Mouse (Mus musculus): ENCODE measurements around the gene Sox5. TPM values are rescaled to one million over a fixed set of nuclear protein-coding genes. Genes with fewer than 3 reads are reported as not detected.

Gene Sox5
- total RNA-seq, 1 experiment from 2014 or later, result 0.67 TPM

DNA sequence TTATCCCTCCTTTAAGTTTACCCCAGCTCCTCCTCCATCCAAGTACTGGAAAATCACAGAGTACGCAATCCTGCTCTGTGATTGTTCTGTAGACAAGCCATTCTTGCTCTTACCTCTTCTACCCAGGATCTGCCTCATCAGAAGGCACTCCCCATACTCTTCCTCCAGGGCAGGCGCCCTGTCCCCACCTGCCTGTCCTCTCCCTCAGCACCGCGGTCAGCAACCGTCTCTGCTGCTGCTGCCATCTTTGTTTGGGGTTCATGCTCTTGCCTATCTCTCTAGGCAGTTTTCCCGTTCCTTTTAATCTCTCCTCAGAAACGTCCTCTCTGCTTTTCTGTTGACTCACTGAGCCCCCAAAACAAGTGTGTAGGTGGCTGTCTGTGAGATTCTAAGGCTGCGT, 236.2 kb downstream of the Sox5 start:
- no peak for ATAC-seq (replicated peaks; ENCODE audit: insufficient number of reproducible peaks, low FRiP score, low TSS enrichment, poor library complexity, severe bottlenecking)

DNA sequence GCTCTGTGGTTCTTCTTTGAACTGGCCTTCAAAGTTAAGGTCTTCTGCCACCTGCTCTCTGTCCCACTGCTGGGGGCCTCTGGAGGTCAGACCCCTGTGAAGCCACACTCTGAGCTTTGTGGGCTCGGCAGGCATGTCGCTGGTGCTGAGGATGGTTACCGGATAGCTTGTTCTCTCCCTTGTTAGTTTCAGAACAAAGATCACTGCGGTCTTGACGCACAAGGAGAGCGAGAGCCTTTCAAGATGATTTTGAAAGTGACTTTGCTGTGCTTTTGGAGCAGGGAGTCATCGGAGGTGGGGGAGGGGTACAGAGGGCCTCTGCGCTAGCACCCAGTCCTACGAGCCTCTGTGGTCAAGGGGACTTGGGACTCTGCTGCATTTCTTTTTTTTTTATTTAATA, 240.5 kb downstream of the Sox5 start:
- ATAC-seq (replicated peaks; ENCODE audit: insufficient number of reproducible peaks, low FRiP score, low TSS enrichment, poor library complexity, severe bottlenecking), result no peak

DNA sequence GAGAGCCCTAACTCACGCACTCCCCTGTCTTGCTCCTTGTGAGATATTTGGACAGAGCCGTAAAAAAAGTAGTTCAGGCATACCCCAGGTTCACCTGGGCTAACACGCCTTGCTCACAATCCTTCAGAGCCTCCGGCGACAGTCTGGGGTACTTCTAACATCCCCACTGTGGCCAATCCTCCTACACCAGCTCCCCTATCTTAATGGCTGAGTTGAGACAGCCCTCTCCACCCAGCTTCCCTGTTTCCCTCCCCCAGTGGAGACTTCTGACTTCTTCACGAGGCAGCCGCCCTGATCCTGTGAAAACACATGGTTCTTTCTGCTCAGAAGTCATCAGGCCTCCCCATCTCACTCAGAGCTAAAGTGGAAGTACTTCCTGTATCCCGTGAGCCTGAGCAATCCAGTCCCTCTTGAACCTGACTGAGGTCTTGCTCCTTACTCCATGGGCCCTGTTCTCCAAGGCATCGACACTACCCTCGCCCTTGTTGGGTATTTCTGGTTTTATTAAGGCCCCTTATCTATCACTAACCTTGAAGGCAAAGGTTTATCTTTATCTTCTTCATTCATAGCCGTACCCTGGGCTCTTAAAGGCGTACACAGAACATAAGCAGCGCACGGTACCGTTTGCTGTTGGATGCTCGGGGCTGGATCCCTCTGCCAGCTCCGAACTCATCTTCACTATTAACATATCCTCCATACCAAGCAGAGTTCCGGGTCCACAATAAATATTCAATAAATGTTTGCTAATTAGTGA, 242.2 kb downstream of the Sox5 start:
- no peak for ATAC-seq (replicated peaks; ENCODE audit: insufficient number of reproducible peaks, low FRiP score, low TSS enrichment, poor library complexity, severe bottlenecking)

DNA sequence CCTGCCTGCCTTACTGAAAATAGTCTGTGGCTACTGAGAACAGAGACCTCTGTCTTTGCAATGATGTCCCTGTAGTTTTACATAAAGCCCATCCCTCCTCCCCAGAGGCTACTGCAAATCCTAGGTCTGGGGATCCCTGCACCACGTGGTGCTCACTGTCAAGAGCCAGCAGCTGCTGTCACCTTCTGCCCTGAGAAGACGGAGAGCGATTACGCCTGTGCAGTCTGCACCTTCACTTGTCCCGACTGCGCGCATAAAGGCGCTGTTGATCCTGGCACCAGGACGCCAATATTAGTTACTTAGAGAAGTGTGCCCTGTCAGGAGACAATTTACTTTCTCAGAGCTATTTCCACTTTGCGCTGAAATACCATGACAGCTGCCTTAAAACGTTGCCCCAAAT, 258.3 kb downstream of the Sox5 start:
- no peak for ATAC-seq (replicated peaks; ENCODE audit: insufficient number of reproducible peaks, low FRiP score, low TSS enrichment, poor library complexity, severe bottlenecking)

DNA sequence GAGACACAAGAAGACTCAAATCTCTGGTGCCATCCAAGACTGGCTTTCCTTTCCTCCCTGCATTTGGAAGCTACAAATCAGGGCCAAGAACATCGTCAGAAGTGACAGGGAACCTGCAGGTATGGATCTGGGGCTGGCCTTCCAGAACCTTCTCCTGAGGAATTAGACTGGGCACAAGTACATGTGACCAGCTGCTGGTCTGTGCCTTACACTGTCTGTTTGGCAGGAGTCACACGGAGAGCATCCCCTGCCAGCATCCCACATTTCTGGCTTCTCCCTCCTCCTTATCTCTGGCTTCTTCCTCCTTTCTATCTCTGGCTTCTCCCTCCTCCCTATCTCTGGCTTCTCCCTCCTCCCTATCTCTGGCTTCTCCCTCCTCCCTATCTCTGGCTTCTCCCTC, 263.0 kb downstream of the Sox5 start:
- no peak for ATAC-seq (replicated peaks; ENCODE audit: insufficient number of reproducible peaks, low FRiP score, low TSS enrichment, poor library complexity, severe bottlenecking)

DNA sequence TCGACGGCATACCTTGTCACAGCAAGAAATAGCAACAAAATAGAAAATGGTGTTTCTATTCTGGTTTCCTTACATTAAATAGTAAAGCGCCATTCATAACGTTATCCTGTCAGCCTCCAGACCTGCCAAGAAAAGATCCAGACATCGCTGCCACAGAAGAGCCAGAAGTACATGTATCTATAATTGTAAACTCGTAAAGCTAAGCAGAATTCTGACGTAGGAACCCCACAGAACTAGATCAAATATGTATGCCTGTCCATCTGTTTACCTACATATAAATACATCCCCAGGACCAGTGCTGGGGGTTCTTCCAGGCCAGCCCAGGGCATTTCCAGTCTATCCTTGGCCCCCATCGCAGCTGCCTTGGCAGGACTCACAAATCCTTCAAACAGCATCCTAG, 265.9 kb downstream of the Sox5 start:
- ATAC-seq (replicated peaks; ENCODE audit: insufficient number of reproducible peaks, low FRiP score, low TSS enrichment, poor library complexity, severe bottlenecking), result no peak

DNA sequence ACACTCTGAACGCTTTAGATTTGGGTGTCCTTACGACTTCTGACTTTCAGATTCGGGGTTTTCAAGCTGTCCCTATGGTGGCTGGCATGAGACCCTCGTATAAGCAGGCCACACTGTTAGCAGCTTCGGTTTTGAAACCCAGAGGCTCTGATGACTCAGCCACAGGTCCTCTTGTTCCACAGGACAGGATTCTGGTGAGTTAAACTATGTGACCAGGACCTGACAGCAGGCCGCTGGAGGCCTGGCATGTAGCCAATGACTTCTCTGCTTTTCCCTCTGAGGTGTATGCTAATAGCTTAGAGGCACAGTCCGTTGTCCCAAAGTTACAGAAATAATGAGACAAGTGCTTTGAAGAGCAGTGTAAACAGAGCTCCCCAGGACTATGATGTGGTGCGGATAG, 268.0 kb downstream of the Sox5 start:
- no peak for ATAC-seq (replicated peaks; ENCODE audit: insufficient number of reproducible peaks, low FRiP score, low TSS enrichment, poor library complexity, severe bottlenecking)

DNA sequence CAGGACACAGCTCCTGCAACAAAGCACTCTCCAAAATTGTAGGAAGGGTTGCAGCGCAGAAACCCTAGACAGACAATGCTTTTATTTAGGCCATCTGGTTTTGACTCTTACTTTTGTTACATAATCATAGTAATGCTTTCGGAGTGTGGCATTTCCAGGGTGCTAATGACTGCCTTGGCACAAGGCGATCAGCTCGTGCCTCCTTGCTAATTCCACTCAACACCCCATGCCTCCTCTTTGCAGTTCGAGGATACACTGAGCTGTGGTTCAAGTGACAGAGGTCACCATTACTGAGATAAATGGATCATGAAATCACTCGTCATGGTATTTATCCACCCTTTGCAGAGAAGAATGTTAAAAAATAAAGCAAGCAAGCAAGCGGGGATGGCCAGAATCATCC, 269.9 kb downstream of the Sox5 start:
- ATAC-seq (replicated peaks; ENCODE audit: insufficient number of reproducible peaks, low FRiP score, low TSS enrichment, poor library complexity, severe bottlenecking), result no peak

DNA sequence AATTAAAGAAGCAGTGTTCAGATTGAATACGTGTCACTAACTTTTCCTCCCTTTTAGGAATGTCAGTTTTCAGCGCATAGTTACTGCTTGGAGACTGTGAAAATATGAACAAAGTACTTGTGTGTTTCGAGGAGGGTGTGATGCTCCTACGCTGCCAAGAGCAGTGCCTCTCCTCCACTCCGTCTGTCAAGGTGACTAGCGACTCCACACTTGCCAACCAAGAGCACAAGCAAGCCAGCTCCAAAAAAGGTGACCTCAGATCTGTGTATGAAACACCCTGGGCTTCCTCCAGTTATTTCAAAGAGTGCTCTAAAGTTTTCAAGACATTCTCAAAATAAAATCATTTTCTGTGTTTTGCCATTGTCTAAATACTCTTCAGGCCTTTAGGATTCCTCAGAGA, 271.6 kb downstream of the Sox5 start:
- ATAC-seq (replicated peaks; ENCODE audit: insufficient number of reproducible peaks, low FRiP score, low TSS enrichment, poor library complexity, severe bottlenecking), result no peak

DNA sequence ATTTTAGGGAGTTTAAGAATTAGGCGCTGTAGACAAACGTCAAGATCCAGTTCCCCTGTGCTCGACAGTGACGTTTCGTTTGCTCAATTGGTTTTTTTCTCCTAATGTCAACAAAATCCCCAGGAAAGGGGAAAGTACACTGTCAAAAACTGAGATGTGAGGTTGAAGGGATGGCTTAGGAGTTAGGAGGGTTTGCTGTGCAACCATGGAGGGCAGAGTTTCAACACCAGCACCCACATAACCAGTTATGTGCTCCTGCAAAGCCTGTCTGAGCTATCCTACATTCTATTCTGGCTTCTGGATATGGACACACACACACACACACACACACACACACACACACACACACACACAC, 277.6 kb downstream of the Sox5 start:
- ATAC-seq (replicated peaks; ENCODE audit: insufficient number of reproducible peaks, low FRiP score, low TSS enrichment, poor library complexity, severe bottlenecking), result no peak

DNA sequence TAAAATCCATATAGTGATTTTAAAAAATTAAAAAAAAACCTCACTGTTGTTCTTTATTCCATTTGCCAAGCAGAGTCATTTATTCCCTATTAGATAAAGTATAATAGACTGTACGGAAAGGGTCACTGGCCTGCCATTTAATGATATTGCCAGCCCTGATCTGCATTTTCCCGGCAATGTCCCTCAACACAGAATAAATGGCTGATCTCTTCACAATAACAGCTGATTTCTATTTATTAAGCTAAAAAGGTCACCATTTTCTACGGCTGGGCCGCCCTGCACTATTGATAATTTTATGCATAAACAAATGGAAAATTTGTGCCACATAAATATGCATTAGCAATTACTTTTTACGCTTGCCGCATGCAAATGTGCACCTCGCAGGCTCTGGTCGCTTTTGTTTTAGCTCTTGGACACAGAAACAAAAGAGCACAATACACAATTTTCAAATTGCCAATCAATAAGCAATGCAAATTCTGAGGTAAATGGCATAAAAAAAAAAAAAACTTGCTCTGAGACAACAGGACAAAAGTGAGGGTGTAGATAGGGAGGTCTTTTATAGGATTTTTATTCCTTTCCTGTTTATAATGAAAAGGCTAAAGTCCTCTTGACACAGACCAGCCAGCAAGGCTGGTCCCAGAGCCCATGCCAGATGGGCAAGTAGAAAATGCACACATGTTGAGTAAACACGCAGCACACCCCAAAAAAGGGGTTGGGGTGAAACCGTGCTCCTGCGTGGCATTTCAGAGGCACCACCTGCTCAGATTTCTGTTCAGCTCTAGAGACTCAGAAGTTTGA, 278.2 kb downstream of the Sox5 start:
- ATAC-seq (replicated peaks; ENCODE audit: insufficient number of reproducible peaks, low FRiP score, low TSS enrichment, poor library complexity, severe bottlenecking), result no peak

DNA sequence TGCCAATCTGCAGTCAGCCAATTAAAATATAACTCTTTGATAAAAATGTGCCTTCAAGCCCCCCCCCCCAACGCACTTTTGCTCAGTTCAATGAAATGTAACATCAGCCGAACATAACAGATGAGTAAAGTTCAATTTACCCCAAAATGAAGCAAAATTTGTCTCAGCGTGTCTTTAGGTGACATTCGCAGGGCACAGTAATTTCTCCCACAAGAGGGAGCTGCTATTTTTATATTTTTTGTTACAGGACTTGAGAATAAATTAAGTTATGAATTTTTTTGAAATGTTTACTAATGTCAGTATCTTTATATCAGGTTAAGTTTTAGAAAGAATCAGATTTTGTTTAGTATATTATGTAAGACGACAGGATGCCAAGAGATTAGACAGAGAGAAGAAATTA, 280.3 kb downstream of the Sox5 start:
- no peak for ATAC-seq (replicated peaks; ENCODE audit: insufficient number of reproducible peaks, low FRiP score, low TSS enrichment, poor library complexity, severe bottlenecking)

DNA sequence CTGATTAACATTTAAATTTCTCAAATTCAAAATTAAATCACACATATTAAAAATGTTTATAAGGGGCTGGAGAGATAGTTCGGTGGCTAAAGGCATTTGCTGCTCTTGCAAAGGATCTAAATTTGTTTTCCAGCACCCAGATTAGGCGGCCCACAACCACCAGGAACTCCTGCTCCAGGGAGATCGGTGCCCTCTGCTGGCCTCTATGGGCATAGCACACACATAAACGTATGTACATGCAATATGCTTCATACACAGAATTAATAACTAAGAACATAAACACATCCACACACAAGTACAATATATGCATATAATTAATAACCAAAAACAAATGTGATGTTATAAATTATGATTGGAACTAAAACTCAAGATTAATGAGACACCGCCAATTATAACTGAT, 283.6 kb downstream of the Sox5 start:
- ATAC-seq (replicated peaks; ENCODE audit: insufficient number of reproducible peaks, low FRiP score, low TSS enrichment, poor library complexity, severe bottlenecking), result no peak

DNA sequence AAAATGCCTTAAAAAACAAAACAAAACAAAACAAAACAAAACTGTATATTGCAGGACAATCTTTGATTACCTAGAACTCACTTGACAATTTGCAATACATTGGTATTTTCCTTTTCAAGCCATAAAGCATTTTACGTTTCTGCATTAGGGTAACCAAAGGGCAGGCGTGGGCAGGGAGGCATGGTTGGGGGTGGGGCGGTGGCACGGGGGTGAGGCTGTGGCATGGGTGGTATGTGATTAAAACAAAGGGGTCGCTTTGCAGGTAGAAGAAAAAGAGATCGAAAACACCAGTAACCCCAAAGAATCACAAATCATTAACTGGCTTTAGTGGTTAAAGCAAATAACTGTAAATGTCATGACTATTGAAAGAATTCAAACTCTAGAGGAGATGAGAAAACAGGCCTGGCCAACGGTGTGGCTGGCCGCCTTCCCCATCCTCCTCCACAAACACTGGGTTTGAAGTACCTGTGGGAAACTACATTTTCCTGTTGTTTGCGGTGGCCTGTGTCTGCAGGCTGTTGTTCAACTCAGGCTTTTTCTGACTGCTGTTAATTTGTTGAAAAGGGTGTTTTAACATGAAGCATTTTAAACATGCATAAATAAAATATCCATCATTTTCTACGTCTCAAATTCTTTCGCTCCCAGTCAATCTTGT, 289.9 kb downstream of the Sox5 start:
- no peak for ATAC-seq (replicated peaks; ENCODE audit: insufficient number of reproducible peaks, low FRiP score, low TSS enrichment, poor library complexity, severe bottlenecking)

DNA sequence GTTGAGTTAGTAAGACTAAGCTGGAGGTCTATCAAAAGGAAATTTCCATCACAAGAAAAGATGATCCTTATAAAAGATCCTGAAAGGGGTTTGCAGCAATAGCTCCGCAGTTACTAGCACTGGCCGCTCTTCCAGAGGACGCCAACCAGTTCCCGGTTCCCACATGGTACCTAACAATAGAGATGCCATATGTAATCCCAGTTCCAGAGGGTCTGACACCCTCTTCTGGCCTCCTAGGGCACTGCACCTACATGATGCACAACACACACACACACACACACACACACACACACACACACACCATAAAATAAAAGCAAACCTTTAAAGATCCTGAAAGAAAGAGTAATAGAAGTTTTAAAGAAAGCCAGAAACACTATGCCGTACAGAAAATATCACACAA, 290.9 kb downstream of the Sox5 start:
- ATAC-seq (replicated peaks; ENCODE audit: insufficient number of reproducible peaks, low FRiP score, low TSS enrichment, poor library complexity, severe bottlenecking), result no peak

DNA sequence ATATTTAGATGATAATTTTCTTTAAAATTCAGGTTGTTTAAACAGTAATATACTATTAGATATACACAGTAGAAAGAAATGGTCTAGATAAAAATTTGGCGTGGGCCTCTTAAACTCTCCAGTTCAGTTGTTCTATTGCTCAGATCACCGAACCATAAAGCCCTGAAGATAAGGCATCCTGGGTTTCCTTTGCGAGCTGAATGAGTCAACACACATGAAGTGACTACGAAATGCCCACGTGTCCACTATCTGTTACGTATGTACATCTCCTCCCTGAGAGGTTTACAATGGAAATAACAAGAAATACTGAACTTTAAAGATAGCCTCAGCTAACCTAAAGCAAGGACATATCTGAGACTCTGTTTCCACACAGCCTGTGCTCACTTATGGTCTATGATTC, 296.2 kb downstream of the Sox5 start:
- ATAC-seq (replicated peaks; ENCODE audit: insufficient number of reproducible peaks, low FRiP score, low TSS enrichment, poor library complexity, severe bottlenecking), result no peak

DNA sequence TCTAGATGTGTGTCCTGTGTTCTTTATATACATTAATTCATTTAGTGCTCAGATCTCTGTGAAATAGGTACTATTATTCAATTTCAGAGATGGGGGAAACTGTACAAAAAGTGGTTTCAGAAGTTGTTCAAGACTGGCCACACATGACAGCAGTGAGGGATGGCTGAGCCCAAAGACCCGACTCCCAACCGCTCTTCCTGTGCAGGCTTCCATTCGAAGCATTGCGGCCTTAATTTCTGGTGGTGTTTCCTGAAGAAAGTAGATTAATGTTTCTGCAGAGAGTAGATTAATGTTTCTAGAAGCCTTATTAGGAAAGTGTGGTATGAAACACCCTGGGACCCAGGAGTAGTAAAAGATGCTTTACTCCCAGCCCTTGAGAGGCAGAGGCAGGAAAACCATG, 298.6 kb downstream of the Sox5 start:
- ATAC-seq (replicated peaks; ENCODE audit: insufficient number of reproducible peaks, low FRiP score, low TSS enrichment, poor library complexity, severe bottlenecking), result no peak

DNA sequence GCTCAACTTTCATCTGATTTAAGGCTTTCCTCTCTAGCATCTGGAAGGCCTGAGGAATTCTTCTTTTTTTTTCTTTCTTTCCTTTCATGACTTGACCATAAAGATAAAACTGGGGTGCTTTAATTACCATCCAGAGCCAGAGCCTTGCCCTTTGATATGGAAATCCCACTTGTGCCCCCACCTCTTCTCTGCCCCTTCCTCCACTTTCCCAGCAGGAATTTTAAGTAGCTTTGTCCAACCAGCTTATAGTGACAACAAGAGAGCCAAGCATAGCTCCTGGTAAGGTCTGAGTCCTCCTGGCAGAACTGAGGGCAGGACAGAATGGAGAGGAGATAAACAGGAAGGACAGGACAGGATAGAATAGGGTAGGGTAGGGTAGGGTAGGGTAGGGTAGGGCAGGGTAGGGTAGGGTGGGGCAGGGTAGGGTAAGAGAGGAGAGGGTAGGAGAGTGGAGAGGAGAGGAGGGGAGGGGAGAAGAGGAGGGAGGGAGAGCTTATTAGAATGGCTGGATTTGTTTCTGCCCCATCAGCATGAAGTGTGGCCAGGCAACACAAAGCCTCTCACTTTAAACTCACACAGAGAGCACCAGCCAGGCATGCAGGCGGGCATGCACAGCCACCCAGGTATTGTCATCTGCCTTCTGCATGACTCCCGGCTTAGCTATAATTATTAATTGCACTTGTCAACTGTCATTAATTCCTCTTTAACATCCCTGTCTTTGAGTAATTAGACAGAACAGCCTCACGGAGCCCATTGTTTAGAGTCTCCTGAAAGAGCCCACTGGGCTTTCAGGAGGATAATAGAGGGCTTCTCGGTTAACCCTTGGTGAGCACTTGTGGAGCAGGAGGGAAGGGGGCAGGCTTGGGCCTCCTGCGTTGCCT, 300.9 kb downstream of the Sox5 start:
- ATAC-seq (replicated peaks; ENCODE audit: insufficient number of reproducible peaks, low FRiP score, low TSS enrichment, poor library complexity, severe bottlenecking), result no peak

DNA sequence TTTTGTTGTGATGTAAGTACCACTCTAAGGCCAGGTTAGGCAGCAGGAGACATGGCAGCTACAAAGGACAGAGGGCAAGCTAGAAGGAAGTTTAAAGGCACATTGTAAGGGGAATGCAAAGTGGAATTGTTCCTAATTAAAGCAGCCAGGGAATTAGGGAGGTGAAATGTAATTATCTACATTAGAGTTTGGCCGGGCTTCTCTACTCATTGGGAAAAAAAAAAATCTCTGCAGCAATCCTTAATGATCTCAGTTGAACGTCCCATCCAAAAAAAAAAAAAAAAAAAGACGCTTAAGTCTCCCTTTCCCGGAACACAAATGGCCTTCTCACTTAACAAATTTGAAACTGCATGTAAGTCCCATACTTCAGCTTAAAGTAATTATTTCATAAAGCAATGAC, 301.9 kb downstream of the Sox5 start:
- no peak for ATAC-seq (replicated peaks; ENCODE audit: insufficient number of reproducible peaks, low FRiP score, low TSS enrichment, poor library complexity, severe bottlenecking)

All from monocyte, adult 5-6 weeks (primary cell).